Mouse (Mus musculus): ENCODE results near the gene Bloc1s6.

The Bloc1s6 gene

DNA sequence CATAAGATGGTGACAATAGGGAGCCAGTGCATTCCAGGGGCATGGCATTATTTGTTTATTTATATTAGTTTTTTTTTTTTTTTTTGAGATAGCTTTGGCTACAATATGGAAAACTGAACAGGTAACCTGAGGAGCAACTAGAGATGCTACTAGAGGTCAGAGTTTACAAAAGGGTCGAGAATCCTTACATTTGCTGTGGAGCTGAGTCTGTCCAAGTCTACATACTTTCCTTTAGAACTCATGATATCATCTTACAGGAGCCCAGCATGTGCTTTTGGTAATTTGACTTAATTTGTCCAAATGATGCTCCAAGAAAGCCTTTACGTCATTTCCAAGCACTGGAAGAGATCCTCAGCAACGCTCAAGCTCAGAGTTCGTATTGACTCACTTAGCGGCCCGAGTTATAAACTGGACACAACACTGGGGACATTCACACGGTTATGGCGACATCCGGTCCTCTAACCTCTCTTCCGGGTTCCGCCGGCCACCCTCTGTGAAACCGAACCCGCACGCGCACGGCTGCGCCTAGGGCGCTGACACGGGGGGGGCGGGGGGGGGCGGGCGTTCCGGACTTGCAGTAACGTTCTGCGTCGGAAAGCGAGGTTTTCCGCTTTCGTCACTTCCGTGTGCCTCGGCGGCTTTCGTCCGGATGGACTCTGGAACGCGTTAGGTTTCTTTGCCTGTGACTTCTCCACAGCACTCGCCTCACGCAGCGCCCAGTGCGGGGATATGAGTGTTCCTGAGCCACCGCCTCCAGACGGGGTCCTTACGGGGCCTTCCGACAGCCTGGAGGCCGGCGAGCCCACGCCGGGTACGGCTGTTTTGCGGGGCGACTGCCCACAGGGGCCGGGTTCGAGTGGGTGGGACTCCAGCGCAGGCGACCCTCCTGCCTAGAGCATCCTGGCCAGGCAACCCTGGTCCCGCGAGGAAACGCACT, at the start of gene Bloc1s6:
Gene Bloc1s6 (plus strand): TSS at position 610 of the 937 bp plus-strand sequence.
- peak; percentile 87 for DNase-seq

DNA sequence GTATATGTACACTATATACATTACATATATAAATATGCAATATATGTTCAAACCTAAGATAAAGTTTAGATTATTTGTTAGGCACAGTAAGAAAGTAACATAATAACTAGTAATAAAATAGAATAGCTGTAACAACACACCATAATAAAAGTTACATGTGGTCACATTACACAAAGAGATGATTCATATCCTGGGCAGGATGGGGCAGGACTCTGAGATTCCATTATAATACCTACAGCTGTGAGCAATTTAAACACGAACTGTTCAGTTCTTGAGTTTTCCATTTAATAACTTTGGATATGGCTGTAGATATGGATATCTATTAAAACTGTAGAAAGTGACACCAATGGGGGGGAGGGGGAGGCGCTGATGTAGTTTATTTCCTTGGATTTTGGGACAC, 40.8 kb upstream of the Bloc1s6 start:
- no peak for DNase-seq

GRCm38 (mm10) chr2:122701012-122701411, 37.3 kb upstream of the Bloc1s6 start:
- no peak for DNase-seq

DNA sequence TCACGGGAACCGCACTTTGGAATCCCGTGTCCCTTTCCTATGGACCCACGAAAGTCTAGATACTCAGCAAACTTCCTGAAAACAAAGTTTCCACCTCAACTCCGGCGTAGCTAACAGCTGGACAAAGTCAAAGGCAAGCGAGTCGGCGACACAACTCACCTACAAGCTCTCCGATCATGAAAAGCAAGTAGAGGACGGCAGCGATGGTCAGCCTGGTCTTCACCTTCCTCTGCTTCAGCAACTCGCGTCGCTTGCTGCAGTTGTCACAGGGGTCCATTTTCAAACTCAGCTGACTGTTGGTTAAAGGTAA, 36.5 kb upstream of the Bloc1s6 start:
- DNase-seq = no peak

GRCm38 (mm10) chr2:122702181-122703036, 35.9 kb upstream of the Bloc1s6 start, which contains the start of gene Slc30a4:
Gene Slc30a4, minus strand, starts transcription at chr2:122702663.
- DNase-seq = peak; percentile 72

- no peak for DNase-seq
These were observed 33.7 kb upstream of the Bloc1s6 start for GRCm38 (mm10) chr2:122704572-122704971.

- no peak for DNase-seq
These were observed 30.2 kb upstream of the Bloc1s6 start for GRCm38 (mm10) chr2:122708080-122708479.

DNA sequence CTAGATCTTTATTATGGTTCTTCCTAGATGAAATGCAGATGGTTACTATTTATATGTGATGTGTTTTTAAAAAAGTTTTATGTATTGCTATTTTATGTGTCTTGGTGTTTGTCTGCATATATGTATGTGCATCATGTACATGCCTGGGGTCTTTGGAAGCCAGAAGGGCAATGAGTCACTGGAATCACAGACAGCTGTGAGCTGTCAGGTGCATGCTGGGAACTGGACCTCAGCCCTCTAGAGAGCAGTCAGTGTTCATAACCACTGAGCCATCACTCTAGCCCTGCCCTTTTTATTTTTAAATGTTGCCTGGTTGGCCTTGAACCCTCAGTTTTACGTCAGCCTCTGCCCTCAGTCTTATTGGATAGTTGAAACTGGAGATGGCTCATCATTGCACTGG, 29.1 kb upstream of the Bloc1s6 start:
- DNase-seq = no peak

- DNase-seq = no peak
These were observed 26.4 kb upstream of the Bloc1s6 start for GRCm38 (mm10) chr2:122711911-122712310.

DNA sequence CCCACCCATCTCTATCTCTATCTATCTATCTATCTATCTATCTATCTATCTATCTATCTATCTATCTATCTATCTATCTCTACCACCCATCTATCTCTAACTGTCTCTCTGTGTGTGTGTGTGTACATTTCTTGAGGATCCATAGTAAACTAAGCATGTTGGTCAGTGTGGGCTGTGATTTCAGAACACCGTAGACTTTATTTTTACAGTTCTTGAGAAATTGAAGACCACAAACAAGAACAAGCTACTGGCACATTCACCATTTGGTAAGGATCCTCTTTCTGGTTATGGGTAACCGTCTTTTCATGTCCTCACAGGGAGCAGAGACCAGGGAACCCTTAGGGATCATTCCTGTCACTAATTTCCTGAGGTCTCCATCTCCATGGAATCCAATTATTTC, 25.5 kb upstream of the Bloc1s6 start:
- no peak for DNase-seq

DNA sequence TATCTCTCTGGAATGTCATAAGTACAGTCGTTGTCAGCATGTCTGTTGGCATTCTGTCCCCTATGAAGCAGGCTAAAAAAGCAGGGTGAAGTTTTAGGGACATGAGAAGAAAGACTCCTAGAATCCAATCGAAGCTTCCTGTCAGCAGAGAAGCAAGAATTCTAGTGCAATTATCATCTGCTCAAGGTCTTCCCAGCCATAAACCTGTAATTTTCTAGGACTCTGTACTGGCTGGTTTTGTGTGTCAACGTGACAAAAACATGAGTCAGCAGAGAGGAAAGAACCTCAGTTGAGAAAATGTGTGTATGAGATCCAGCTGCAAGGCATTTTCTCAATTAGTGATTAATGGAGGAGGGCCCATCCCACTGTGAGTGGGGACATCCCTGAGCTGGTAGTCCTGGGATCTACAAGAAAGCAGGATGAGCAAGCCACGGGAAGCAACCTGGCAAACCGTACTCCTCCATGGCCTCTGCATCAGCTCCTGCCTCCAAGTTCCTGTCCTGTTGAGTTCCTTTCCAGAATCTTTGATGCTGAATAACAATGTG, 23.1 kb upstream of the Bloc1s6 start:
- no peak for DNase-seq

DNA sequence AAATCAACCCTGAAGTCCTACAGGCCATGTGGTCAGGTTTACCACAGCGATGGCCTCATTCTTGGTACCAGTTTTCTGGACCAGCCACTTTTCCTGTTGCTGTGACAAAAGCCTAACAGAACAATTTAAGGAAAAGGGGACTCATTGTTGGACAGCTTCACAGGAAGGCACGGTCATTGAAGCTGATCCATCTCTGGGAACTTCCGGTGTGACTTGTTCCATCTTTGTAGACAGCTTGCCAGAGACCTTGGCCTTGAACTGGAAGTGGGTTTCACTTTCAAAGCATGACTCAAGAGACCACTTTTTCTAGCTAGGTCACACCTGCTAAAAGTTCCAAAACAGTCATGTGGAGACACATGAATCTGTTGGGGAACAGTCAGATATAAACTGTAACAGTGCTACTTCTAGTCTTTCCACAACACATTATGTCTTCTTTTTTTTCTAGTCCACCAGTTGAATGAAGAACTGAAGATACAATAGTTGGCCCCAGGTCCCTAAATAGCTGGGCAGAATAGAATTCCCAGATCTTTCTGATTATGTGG, 21.9 kb upstream of the Bloc1s6 start:
- no peak for DNase-seq

GRCm38 (mm10) chr2:122719232-122719631, 19.1 kb upstream of the Bloc1s6 start:
- no peak for DNase-seq

DNA sequence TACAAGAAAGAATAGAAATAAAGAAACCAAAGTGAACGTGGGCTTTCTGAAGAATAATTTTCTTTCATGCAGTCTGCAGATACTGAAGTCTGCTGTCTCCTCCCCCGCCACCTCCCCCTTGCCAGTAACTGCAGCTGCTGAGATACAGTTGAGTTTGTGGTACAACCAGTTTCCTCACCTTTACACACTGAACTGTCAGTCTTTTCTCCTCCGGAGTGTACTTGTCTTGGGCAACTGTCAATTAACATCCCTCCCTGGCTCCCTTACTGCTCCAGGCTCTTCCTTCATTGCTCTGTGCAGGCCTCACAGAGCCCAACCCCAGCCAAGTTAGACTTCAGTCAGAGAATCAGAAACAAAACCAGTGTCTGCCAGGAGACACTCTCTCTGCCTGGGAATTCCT, 17.7 kb upstream of the Bloc1s6 start:
- DNase-seq = no peak

- no peak for DNase-seq
These were observed 12.7 kb upstream of the Bloc1s6 start for GRCm38 (mm10) chr2:122725604-122726003.

- no peak for DNase-seq
These were observed 6.8 kb upstream of the Bloc1s6 start for GRCm38 (mm10) chr2:122731456-122731855.

- no peak for DNase-seq
These were observed 720 bp downstream of the Bloc1s6 start for GRCm38 (mm10) chr2:122739023-122739422.

GRCm38 (mm10) chr2:122746461-122746860, 8.2 kb downstream of the Bloc1s6 start:
- DNase-seq = no peak

GRCm38 (mm10) chr2:122753739-122754343, 15.5 kb downstream of the Bloc1s6 start:
- peak; percentile 62 for DNase-seq

GRCm38 (mm10) chr2:122759791-122760190, 21.5 kb downstream of the Bloc1s6 start:
- peak; percentile 65 for DNase-seq

DNA sequence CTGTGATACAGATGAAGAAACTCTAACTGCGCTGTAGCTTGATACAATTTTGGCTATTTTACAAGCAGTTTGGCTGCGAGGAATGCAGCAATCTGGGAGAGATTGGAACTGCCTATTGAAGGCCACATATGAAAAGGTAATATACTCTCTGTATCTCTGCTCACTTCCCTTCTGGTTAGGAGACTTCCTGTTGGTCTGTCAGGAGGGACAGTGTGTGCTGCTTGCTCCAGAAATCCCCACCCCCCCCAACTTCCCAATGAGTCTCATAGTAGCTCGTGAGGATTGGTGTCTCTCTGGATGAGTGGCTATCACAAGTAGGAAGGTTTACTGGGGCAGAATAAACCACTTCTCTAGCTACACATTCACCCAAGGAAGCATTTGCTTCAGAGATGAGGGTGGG, 24.7 kb downstream of the Bloc1s6 start:
- no peak for DNase-seq

GRCm38 (mm10) chr2:122764526-122764925, 26.2 kb downstream of the Bloc1s6 start:
- no peak for DNase-seq

Measured in cerebellum, adult 8-10 months (tissue).